Mouse (Mus musculus): ENCODE results near the gene Setd4. TPM values are rescaled to one million over a fixed set of nuclear protein-coding genes. Genes with fewer than 3 reads are reported as not detected.
A peak's percentile ranks its signal among the peaks of the same experiment; 100 is the strongest.

Setd4 gene
- polyA plus RNA-seq, 1 experiment from 2014 or later = 23.6 TPM

GRCm38 (mm10) chr16:93590915-93591314, 12.9 kb downstream of the Setd4 start:
- Histone ChIP-seq H3K36me3 (peaks cover 67% of the 10 kb centered on the region), H3K27me3 (no peaks in the 10 kb centered on the region), H3K4me3 (no peak overlapping the region), H3K4me2 (no peak overlapping the region), H3K9ac (no peak overlapping the region), H3K9me3 (no peaks in the 10 kb centered on the region), H3K27ac (no peak overlapping the region), H3K4me1 (peaks cover 18% of the 10 kb centered on the region; the same call in 1 of the 2 replicates)
- WGBS = 94% methylated on average over 15 of the region's 15 CpGs
- no peak for ATAC-seq (ENCODE audit: insufficient number of reproducible peaks, insufficient read depth, low FRiP score, low TSS enrichment, low read depth)

GRCm38 (mm10) chr16:93588281-93588680, 15.6 kb downstream of the Setd4 start:
- Histone ChIP-seq H3K36me3 (peaks cover 75% of the 10 kb centered on the region), H3K4me3 (no peak overlapping the region), H3K4me2 (no peak overlapping the region), H3K27me3 (no peaks in the 10 kb centered on the region), H3K9ac (no peak overlapping the region), H3K27ac (0 out of 2 replicates have a peak overlapping the region, but pooled peaks have one; percentile 23), H3K4me1 (peaks cover 18% of the 10 kb centered on the region; the same call in 1 of the 2 replicates), H3K9me3 (no peaks in the 10 kb centered on the region)
- no peak for ATAC-seq (ENCODE audit: insufficient number of reproducible peaks, insufficient read depth, low FRiP score, low TSS enrichment, low read depth)
- WGBS = 49% methylated on average over 4 of the region's 4 CpGs

GRCm38 (mm10) chr16:93586382-93586781, 17.5 kb downstream of the Setd4 start:
- Histone ChIP-seq H3K36me3 (peaks cover 67% of the 10 kb centered on the region), H3K4me2 (no peak overlapping the region), H3K4me3 (no peak overlapping the region), H3K4me1 (peaks cover 18% of the 10 kb centered on the region; the same call in 1 of the 2 replicates), H3K27me3 (no peaks in the 10 kb centered on the region), H3K27ac (no peak overlapping the region), H3K9me3 (no peaks in the 10 kb centered on the region), H3K9ac (no peak overlapping the region)
- WGBS = 70% methylated on average over 8 of the region's 8 CpGs
- no peak for ATAC-seq (ENCODE audit: insufficient number of reproducible peaks, insufficient read depth, low FRiP score, low TSS enrichment, low read depth)

GRCm38 (mm10) chr16:93585703-93586205, 18.1 kb downstream of the Setd4 start:
- no peaks in the 10 kb centered on the region for H3K27me3 ChIP-seq
- H3K27ac ChIP-seq = no peak overlapping the region
- H3K9ac ChIP-seq = no peak overlapping the region
- peaks cover 61% of the 10 kb centered on the region for H3K36me3 ChIP-seq
- H3K4me2 ChIP-seq = no peak overlapping the region
- H3K4me3 ChIP-seq = no peak overlapping the region
- H3K4me1 ChIP-seq = peaks cover 18% of the 10 kb centered on the region; the same call in 1 of the 2 replicates
- ATAC-seq (ENCODE audit: insufficient number of reproducible peaks, insufficient read depth, low FRiP score, low TSS enrichment, low read depth) = no peak
- H3K9me3 ChIP-seq = no peaks in the 10 kb centered on the region
- 89% methylated on average over 9 of the region's 9 CpGs for WGBS

DNA sequence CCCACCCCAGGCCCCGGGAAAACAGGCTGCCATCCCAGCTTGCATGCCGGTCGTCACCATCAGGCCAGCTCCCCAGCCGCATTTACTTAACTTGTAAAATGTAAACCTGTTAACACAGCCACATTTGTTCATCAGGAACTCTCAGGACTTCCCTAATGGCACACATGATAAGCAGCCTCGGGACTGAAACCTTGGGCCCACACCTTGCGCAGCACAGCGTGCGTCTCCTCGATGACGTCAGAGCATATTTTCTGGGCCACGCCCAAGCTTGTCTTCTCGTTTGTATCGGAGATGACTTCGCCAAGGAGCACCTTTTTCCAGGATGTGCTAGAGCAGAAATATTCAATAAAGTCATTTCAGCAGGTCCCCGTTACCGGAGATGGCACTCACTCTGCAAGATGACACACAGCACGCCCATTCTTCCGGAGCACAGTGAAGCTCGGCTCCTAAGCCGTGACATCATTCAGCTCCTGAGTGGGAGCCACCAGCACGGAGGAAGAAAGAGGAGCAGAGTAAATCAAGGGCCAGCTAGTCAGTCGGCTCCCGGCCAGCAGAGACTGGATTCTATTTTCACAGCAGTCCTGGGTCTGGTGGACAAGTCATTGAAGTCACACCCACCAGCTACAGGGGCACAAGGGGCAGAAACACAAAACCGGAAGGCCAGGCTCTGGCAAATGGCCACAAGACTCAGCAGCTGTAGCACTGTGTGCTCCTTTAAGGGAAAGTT, 18.7 kb downstream of the Setd4 start:
- Histone ChIP-seq H3K9me3 (no peaks in the 10 kb centered on the region), H3K4me2 (no peak overlapping the region), H3K4me3 (no peak overlapping the region), H3K27ac (no peak overlapping the region), H3K4me1 (peaks cover 18% of the 10 kb centered on the region; the same call in 1 of the 2 replicates), H3K27me3 (no peaks in the 10 kb centered on the region), H3K36me3 (peaks cover 55% of the 10 kb centered on the region), H3K9ac (no peak overlapping the region)
- ATAC-seq (ENCODE audit: insufficient number of reproducible peaks, insufficient read depth, low FRiP score, low TSS enrichment, low read depth) = no peak
- WGBS = 91% methylated on average over 24 of the region's 24 CpGs

GRCm38 (mm10) chr16:93581125-93581524, 22.7 kb downstream of the Setd4 start:
- peaks cover 26% of the 10 kb centered on the region for H3K36me3 ChIP-seq
- no peak overlapping the region for H3K9ac ChIP-seq
- peaks cover 6% of the 10 kb centered on the region; the same call in 1 of the 2 replicates for H3K4me1 ChIP-seq
- ATAC-seq (ENCODE audit: insufficient number of reproducible peaks, insufficient read depth, low FRiP score, low TSS enrichment, low read depth) = no peak
- H3K4me3 ChIP-seq = no peak overlapping the region
- no peak overlapping the region for H3K4me2 ChIP-seq
- H3K9me3 ChIP-seq = no peaks in the 10 kb centered on the region
- WGBS = 70% methylated on average over 6 of the region's 6 CpGs
- H3K27me3 ChIP-seq = no peaks in the 10 kb centered on the region
- H3K27ac ChIP-seq = no peak overlapping the region

- H3K9ac ChIP-seq = no peak overlapping the region
- WGBS = 83% methylated on average over 8 of the region's 8 CpGs
- peaks cover 24% of the 10 kb centered on the region for H3K4me1 ChIP-seq
- no peaks in the 10 kb centered on the region for H3K27me3 ChIP-seq
- no peak overlapping the region for H3K4me3 ChIP-seq
- no peaks in the 10 kb centered on the region for H3K9me3 ChIP-seq
- H3K36me3 ChIP-seq = peaks cover 2% of the 10 kb centered on the region
- no peak overlapping the region for H3K4me2 ChIP-seq
- ATAC-seq (ENCODE audit: insufficient number of reproducible peaks, insufficient read depth, low FRiP score, low TSS enrichment, low read depth) = no peak
- H3K27ac ChIP-seq = no peak overlapping the region
These were observed 25.4 kb downstream of the Setd4 start for GRCm38 (mm10) chr16:93578346-93579005.

DNA sequence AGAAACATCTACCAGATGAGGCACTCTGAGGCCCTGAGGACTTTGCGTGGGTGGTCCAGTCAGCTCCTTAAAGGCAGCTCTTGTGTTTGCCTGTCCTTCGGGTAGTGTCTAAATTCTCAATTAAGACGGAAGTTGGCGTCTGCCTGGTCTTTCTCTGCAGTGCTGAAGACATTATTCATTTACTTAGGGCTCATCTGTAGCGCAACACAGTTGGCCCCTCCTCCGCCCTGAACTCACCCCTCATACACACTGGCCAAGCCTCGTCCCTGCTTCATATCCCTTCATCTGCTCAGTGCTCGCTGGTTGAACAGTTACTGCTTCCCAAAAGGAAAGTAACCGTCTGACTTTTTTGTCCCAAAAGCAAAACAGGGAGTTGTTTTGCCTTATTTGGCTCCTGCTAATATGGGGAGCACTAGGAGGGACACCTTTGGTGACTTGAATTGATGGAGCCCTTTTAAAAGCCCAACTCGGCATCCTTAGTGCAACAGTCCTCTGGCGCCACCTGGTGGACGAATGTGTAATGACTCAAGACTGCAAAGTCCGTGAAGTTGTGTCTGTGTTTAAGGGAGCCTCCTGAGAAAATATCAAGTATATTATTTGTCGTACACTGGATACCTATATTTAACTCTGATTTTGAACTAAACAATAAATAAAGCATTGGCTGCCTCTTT, 27.3 kb downstream of the Setd4 start:
- ATAC-seq (ENCODE audit: insufficient number of reproducible peaks, insufficient read depth, low FRiP score, low TSS enrichment, low read depth) = no peak
- peaks cover 24% of the 10 kb centered on the region for H3K4me1 ChIP-seq
- no peak overlapping the region for H3K4me2 ChIP-seq
- H3K9me3 ChIP-seq = no peaks in the 10 kb centered on the region
- no peaks in the 10 kb centered on the region for H3K36me3 ChIP-seq
- H3K27ac ChIP-seq = no peak overlapping the region
- WGBS = 26% methylated on average over 14 of the region's 14 CpGs
- no peak overlapping the region for H3K4me3 ChIP-seq
- H3K27me3 ChIP-seq = no peaks in the 10 kb centered on the region
- H3K9ac ChIP-seq = no peak overlapping the region

DNA sequence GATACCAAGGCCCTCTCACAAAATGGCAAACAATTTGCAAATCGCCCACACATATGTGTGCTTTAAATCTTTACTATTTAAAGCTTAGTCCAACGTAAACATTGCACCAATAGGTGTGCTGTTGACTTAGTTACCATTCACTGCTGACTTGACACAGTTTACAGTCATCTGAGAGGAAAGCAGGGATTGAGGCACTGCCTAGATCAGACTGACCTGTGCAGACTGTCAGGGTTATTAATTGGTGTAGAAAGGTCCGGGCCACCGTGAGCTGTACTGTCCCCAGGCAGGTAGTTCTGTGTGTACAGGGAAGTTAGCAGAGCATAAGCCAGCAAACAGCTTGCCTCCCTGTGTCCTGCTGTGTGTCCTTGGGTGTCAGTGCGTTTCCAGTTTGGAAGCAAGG, 28.3 kb downstream of the Setd4 start:
- no peak overlapping the region for H3K27ac ChIP-seq

DNA sequence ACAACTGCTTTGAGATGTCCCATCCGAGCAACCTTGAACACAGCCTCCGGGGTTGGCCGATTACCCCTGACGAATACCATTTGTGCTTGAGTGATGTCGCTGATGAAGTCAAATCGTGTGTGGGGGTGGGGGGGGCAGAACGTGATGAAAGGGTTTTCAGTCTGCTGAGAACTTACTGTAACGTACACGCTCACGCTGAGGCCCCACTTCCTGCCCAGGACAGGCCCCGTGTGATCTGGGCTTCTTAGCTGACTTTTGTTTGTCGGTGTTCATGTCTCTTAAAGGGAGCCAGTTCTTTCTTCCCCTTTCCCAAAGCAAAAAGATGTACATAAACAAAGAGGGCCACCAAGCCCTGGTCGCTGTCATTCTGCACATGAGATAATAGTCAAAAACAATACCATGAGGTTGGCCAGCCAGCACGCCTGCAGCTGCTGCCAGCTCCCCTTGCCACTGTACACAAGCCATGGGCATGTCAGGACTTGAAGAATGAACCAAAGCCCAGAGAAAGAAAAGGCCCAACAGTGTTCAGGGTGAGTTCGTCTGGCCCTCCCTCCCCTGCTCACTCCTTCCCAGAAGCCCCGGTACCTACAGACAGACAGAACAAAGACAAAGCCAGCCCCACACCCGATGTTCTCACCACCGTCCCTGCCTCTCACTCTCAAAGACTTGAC, 29.2 kb downstream of the Setd4 start:
- WGBS = 38% methylated on average over 18 of the region's 18 CpGs
- no peaks in the 10 kb centered on the region for H3K9me3 ChIP-seq
- H3K4me2 ChIP-seq = no peak overlapping the region
- H3K4me3 ChIP-seq = no peak overlapping the region
- no peaks in the 10 kb centered on the region for H3K36me3 ChIP-seq
- no peak for ATAC-seq (ENCODE audit: insufficient number of reproducible peaks, insufficient read depth, low FRiP score, low TSS enrichment, low read depth)
- H3K27ac ChIP-seq = peak overlapping the region; percentile 22; the same call in 1 of the 2 replicates
- peaks cover 24% of the 10 kb centered on the region for H3K4me1 ChIP-seq
- H3K9ac ChIP-seq = no peak overlapping the region
- no peaks in the 10 kb centered on the region for H3K27me3 ChIP-seq

More for the DNA sequence above, 28.3 kb downstream of the Setd4 start:
- no peaks in the 10 kb centered on the region for H3K36me3 ChIP-seq
- peaks cover 24% of the 10 kb centered on the region for H3K4me1 ChIP-seq
- H3K4me3 ChIP-seq = no peak overlapping the region
- ATAC-seq (ENCODE audit: insufficient number of reproducible peaks, insufficient read depth, low FRiP score, low TSS enrichment, low read depth) = no peak
- WGBS = 81% methylated on average over 5 of the region's 5 CpGs
- no peak overlapping the region for H3K4me2 ChIP-seq
- no peaks in the 10 kb centered on the region for H3K9me3 ChIP-seq
- H3K9ac ChIP-seq = no peak overlapping the region
- H3K27me3 ChIP-seq = no peaks in the 10 kb centered on the region

DNA sequence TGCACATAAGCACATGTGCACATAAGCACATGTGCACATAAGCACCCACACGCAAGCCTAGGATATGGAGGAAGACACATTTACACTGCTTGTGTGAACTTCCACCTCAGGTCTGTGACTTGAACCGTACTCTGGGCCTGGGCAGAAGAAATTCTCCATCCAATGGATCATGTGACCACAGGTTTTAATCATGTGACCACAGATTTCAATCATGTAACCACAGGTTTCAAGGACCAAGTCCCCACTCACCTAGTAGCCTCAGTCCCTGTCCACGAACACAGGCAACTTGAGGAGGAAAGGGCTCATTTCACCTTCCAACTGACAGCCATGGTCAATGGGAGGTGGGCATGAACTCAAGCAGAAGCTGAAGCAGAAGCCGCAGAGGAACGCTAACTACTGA, 30.4 kb downstream of the Setd4 start:
- no peaks in the 10 kb centered on the region for H3K9me3 ChIP-seq
- WGBS = 92% methylated on average over 5 of the region's 5 CpGs
- no peak overlapping the region for H3K4me3 ChIP-seq
- no peaks in the 10 kb centered on the region for H3K36me3 ChIP-seq
- peaks cover 24% of the 10 kb centered on the region for H3K4me1 ChIP-seq
- H3K27me3 ChIP-seq = no peaks in the 10 kb centered on the region
- no peak for ATAC-seq (ENCODE audit: insufficient number of reproducible peaks, insufficient read depth, low FRiP score, low TSS enrichment, low read depth)
- no peak overlapping the region for H3K9ac ChIP-seq
- H3K27ac ChIP-seq = no peak overlapping the region
- no peak overlapping the region for H3K4me2 ChIP-seq

All from embryonic facial prominence, embryonic 13.5 days (tissue).